Comparison of ENCODE assay signal across 9 mouse cellular contexts in genomic region chr9:20794108-20794806, GRCm38 (mm10). TPM values are rescaled to one million over a fixed set of nuclear protein-coding genes. Genes with fewer than 3 reads are reported as not detected.
A peak's percentile ranks its signal among the peaks of the same experiment; 100 is the strongest.
DNase-seq lines count a peak whose midpoint lies in the region; ATAC-seq and TF ChIP-seq lines count a peak whose summit lies in the region.
"Had no signal": no experiment of that assay in that cellular context is flagged by ENCODE, and none has a peak within 500 bp of the region (broad histone marks: within the 10 kb centered on the region; RNA-seq: fewer than 3 reads in every experiment).

No protein-coding gene starts in this region.

- no peaks in the 10 kb centered on the region for H3K9me3 ChIP-seq in forebrain, embryonic 16.5 days (ENCODE audit: control insufficient read depth, low read length)
- no peaks in the 10 kb centered on the region for H3K9me3 ChIP-seq in lung, embryonic 14.5 days (ENCODE audit: low read depth, low read length)
- H3K9me3 ChIP-seq: midbrain, embryonic 12.5 days had no signal

- 36% methylated on average over 7 of the region's 7 CpGs for WGBS in forebrain, embryonic 16.5 days
- WGBS in lung, embryonic 14.5 days, result 26% methylated on average over 7 of the region's 7 CpGs

- H3K27me3 ChIP-seq in forebrain, embryonic 16.5 days (replicated peaks; ENCODE audit: control insufficient read depth, insufficient read depth, low read length), result no peaks in the 10 kb centered on the region
- H3K27me3 ChIP-seq in lung, embryonic 14.5 days (ENCODE audit: insufficient read depth, low read length), result no peaks in the 10 kb centered on the region
- H3K27me3 ChIP-seq: midbrain, embryonic 12.5 days had no signal

- DNase-seq in urinary bladder, postnatal 25 days (ENCODE audit: low spot score), result peak; percentile 9
- no peak for DNase-seq in urinary bladder, adult 2 months (ENCODE audit: low spot score)
- peak; percentile 67 for DNase-seq in heart, postnatal 25 days (ENCODE audit: low spot score)
- DNase-seq in kidney, postnatal 25 days, result peak; percentile 17 to 63
- DNase-seq in lung, embryonic 14.5 days, result peak; percentile 60
- DNase-seq in right cerebral cortex, postnatal 4 days, result peak; percentile 40

- no peaks in the 10 kb centered on the region for H3K36me3 ChIP-seq in forebrain, embryonic 16.5 days (ENCODE audit: control insufficient read depth, insufficient read depth)
- H3K36me3 ChIP-seq in lung, embryonic 14.5 days (ENCODE audit: insufficient read depth), result no peaks in the 10 kb centered on the region
- H3K36me3 ChIP-seq: midbrain, embryonic 12.5 days had no signal

- 0 out of 2 replicates have a peak, but pooled peaks cover 4% of the 10 kb centered on the region for H3K4me1 ChIP-seq in forebrain, embryonic 16.5 days (replicated peaks; ENCODE audit: control insufficient read depth, insufficient read depth, low read length)
- H3K4me1 ChIP-seq in lung, embryonic 14.5 days (ENCODE audit: insufficient read depth), result no peaks in the 10 kb centered on the region
- H3K4me1 ChIP-seq: midbrain, embryonic 12.5 days had no signal

- no peak for TF ChIP-seq CTCF in lung, embryonic 14.5 days (IDR thresholded peaks at IDR 0.05; ENCODE audit: low read depth)

- no peak overlapping the region for H3K27ac ChIP-seq in forebrain, embryonic 16.5 days (ENCODE audit: low read length)
- peak overlapping the region; percentile 0; the same call in 1 of the 2 replicates for H3K27ac ChIP-seq in lung, embryonic 14.5 days (ENCODE audit: low read depth)
- H3K27ac ChIP-seq: midbrain, embryonic 12.5 days had no signal

- H3K4me3 ChIP-seq in forebrain, embryonic 16.5 days (replicated peaks; ENCODE audit: low read length), result no peak overlapping the region
- no peak overlapping the region for H3K4me3 ChIP-seq in lung, embryonic 14.5 days (ENCODE audit: low read depth, low read length)
- H3K4me3 ChIP-seq: midbrain, embryonic 12.5 days had no signal

- intact Hi-C loops in heart, postnatal 25 days (cut with DNase I), result no loop called here

- peak; percentile 89 for ATAC-seq in forebrain, embryonic 16.5 days
- peak; percentile 75 for ATAC-seq in lung, embryonic 14.5 days (ENCODE audit: insufficient read depth)
- ATAC-seq in erythroblast, adult 5-6 weeks (replicated peaks; ENCODE audit: low FRiP score, poor library complexity, severe bottlenecking), result no peak

- no peak overlapping the region for H3K4me2 ChIP-seq in forebrain, embryonic 16.5 days (ENCODE audit: low read length)
- no peak overlapping the region for H3K4me2 ChIP-seq in lung, embryonic 14.5 days
- H3K4me2 ChIP-seq: midbrain, embryonic 12.5 days had no signal

- no peak overlapping the region for H3K9ac ChIP-seq in forebrain, embryonic 16.5 days (replicated peaks; ENCODE audit: low read depth, low read length)
- H3K9ac ChIP-seq in lung, embryonic 14.5 days, result no peak overlapping the region
- H3K9ac ChIP-seq: midbrain, embryonic 12.5 days had no signal

RNA-seq across cellular contexts. Expression of gene Col5a3, which starts 20.6 kb away (rescaled TPM):
- polyA plus RNA-seq in urinary bladder, adult 2 months (2012; rRNA removed), result 13.5 and 14.3 TPM in 2 replicates
- 0.26 and 0.33 TPM in 2 replicates for polyA plus RNA-seq in forebrain, embryonic 16.5 days (2015; fragmentation: Nextera tagmentation; extraction: Ambion mirVana)
- total RNA-seq in heart, postnatal 25 days (2021), result 10 to 100 TPM; 26.1 to 30.2 TPM
- polyA plus RNA-seq in lung, embryonic 14.5 days (2014; fragmentation: Nextera tagmentation; extraction: Ambion mirVana), result 0.22 and 0.26 TPM in 2 replicates
- total RNA-seq in erythroblast, adult 5-6 weeks (2015; ENCODE audit: low replicate concordance), result not detected in 2 replicates
- total RNA-seq in erythroblast, adult 5-6 weeks (2017; ENCODE audit: low replicate concordance), result 0.26 TPM in 1 of 2 replicates, not detected in the other

RNA-seq across cellular contexts. Expression of gene Rdh8, which starts 24.0 kb away (rescaled TPM):
- polyA plus RNA-seq in urinary bladder, adult 2 months (2012; rRNA removed), result not detected in 2 replicates
- not detected in 2 replicates for polyA plus RNA-seq in forebrain, embryonic 16.5 days (2015; fragmentation: Nextera tagmentation; extraction: Ambion mirVana)
- total RNA-seq in heart, postnatal 25 days (2021), result not detected
- not detected in 2 replicates for polyA plus RNA-seq in lung, embryonic 14.5 days (2014; fragmentation: Nextera tagmentation; extraction: Ambion mirVana)
- total RNA-seq in erythroblast, adult 5-6 weeks (2015; ENCODE audit: low replicate concordance), result not detected in 2 replicates
- not detected in 2 replicates for total RNA-seq in erythroblast, adult 5-6 weeks (2017; ENCODE audit: low replicate concordance)
- polyA plus RNA-seq: midbrain, embryonic 12.5 days had no signal

RNA-seq across cellular contexts. Expression of gene Olfm2, which starts 48.1 kb away (rescaled TPM):
- polyA plus RNA-seq in urinary bladder, adult 2 months (2012; rRNA removed), result 4.7 and 6.2 TPM in 2 replicates
- polyA plus RNA-seq in forebrain, embryonic 16.5 days (2015; fragmentation: Nextera tagmentation; extraction: Ambion mirVana), result 143 and 173 TPM in 2 replicates
- under 1 TPM in 1 of 2 experiments, not detected in 1; 0.18 TPM for total RNA-seq in heart, postnatal 25 days (2021)
- polyA plus RNA-seq in lung, embryonic 14.5 days (2014; fragmentation: Nextera tagmentation; extraction: Ambion mirVana), result 1.2 and 1.7 TPM in 2 replicates
- not detected in 2 replicates for total RNA-seq in erythroblast, adult 5-6 weeks (2015; ENCODE audit: low replicate concordance)
- total RNA-seq in erythroblast, adult 5-6 weeks (2017; ENCODE audit: low replicate concordance), result not detected in 2 replicates

Comparison
In these comparisons a context has a peak if more than half of its experiments do, and no peak if none do; other contexts are left out.
1. RNA of gene Col5a3, which starts 20.6 kb away (polyA plus RNA-seq): 13.5 to 14.3 TPM in urinary bladder, adult 2 months; 0.26 to 0.33 TPM in forebrain, embryonic 16.5 days and 0.22 to 0.26 TPM in lung, embryonic 14.5 days; every median in the first group is over 10 times any median in the second.
2. RNA of gene Olfm2, which starts 48.1 kb away (polyA plus RNA-seq): 143 to 173 TPM in forebrain, embryonic 16.5 days; 4.7 to 6.2 TPM in urinary bladder, adult 2 months and 1.2 to 1.7 TPM in lung, embryonic 14.5 days; every median in the first group is over 10 times any median in the second.